Mouse (Mus musculus) limb, embryonic 15.5 days (tissue): Measurements from ENCODE around the gene Csmd2. TPM values are rescaled to one million over a fixed set of nuclear protein-coding genes. Genes with fewer than 3 reads are reported as not detected.
A peak's percentile ranks its signal among the peaks of the same experiment; 100 is the strongest.

ENCODE experiments used
- ATAC-seq: fragments of 200-750 bp; cut with Nextera tagmentation; 2 replicates; pipeline ENCODE4 v1.8.0; 2017; ENCODE audit warnings: low read depth, moderate TSS enrichment; ENCODE audit not compliant: insufficient number of reproducible peaks, low FRiP score, low TSS enrichment
- H3K27ac ChIP-seq: fragments of 300-500 bp; sonication (generic); 2 replicates; pipeline ENCODE4 v1.5.1; 2015; ENCODE audit warnings: moderate library complexity, mild to moderate bottlenecking, inconsistent platforms
- H3K27me3 ChIP-seq: fragments of 300-500 bp; sonication (generic); 2 replicates; pipeline ENCODE4 v1.6.1; 2015; ENCODE audit warnings: inconsistent platforms
- H3K36me3 ChIP-seq: fragments of 300-500 bp; sonication (generic); 2 replicates; pipeline ENCODE4 v1.6.1; 2015; ENCODE audit warnings: inconsistent platforms
- H3K4me1 ChIP-seq: fragments of 300-500 bp; sonication (generic); 2 replicates; pipeline ENCODE4 v1.6.1; 2015; ENCODE audit warnings: inconsistent platforms
- H3K4me2 ChIP-seq: fragments of 300-500 bp; sonication (generic); 2 replicates; pipeline ENCODE4 v1.6.1; 2015; ENCODE audit warnings: mild to moderate bottlenecking, inconsistent platforms
- H3K4me3 ChIP-seq: fragments of 300-500 bp; sonication (generic); 2 replicates; pipeline ENCODE4 v1.5.1; 2015; ENCODE audit warnings: mild to moderate bottlenecking, inconsistent platforms
- H3K9ac ChIP-seq: fragments of 300-500 bp; sonication (generic); 2 replicates; pipeline ENCODE4 v1.6.1; 2015; ENCODE audit warnings: inconsistent platforms
- H3K9me3 ChIP-seq: fragments of 300-500 bp; sonication (generic); 2 replicates; pipeline ENCODE4 v1.6.1; 2016; ENCODE audit warnings: inconsistent platforms
- WGBS: fragments of 180-500 bp; shearing (Covaris S2); methylation state at CpG from one replicate; pipeline ENCODE4 v1.1.7; 2015; 5-methylcytosine and 5-hydroxymethylcytosine counted together
- polyA plus RNA-seq: library from polyadenylated mRNA; unstranded; fragments of >200 nt; fragmentation: Nextera tagmentation; extraction: Ambion mirVana; gene quantifications from 2 replicates; pipeline ENCODE4 v1.2.1, GENCODE M21; 2015

The Csmd2 gene
- polyA plus RNA-seq, 1 experiment from 2014 or later: 0.13 TPM

DNA sequence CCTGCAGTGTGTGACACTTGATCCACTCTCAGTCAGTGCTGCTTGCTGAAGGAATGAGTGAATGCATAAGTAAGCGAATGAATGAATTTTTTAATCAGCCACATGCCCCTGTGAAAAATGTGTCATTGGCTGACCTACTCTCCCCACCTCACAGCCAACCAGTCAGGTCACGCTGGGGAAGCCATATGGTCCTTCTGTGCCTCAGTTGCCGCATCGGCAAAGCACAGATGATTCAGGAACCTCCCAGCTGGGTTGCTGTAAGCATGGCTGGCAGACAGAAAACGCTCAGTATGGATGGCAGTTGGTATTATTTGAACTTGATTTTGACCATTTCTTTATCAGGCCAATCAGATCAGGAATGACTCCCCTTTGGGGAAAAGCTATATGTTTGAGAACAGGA is 386.4 kb downstream of the Csmd2 start:
- no peak for ATAC-seq
- no peaks in the 10 kb centered on the region for H3K9me3 ChIP-seq
- no peak overlapping the region for H3K9ac ChIP-seq
- no peaks in the 10 kb centered on the region for H3K36me3 ChIP-seq
- H3K4me3 ChIP-seq: no peak overlapping the region
- H3K4me2 ChIP-seq: no peak overlapping the region
- WGBS: 81% methylated on average over 5 of the region's 5 CpGs
- H3K27ac ChIP-seq: no peak overlapping the region
- no peaks in the 10 kb centered on the region for H3K4me1 ChIP-seq
- H3K27me3 ChIP-seq: no peaks in the 10 kb centered on the region

DNA sequence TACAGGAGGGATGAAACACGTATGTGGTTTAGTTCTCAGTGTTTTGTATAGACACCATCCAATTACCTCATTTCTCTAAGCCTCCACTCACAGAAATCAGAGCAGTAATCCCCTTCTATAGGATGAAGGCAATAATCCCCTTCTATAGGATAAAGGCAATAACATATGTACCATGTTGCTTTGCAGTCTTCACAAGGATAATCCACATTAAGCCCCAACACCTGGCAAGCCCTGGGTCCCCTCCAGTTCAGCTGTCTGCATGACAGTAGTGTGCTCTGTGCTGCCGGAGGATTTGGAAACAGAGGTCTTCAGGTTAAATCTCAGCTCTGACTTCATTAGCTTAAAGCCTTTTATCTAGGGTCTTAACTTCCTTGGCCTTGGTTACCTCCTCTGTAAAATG is 391.3 kb downstream of the Csmd2 start:
- Histone ChIP-seq H3K9me3 (no peaks in the 10 kb centered on the region), H3K4me3 (no peak overlapping the region), H3K36me3 (no peaks in the 10 kb centered on the region), H3K4me2 (no peak overlapping the region), H3K27ac (no peak overlapping the region), H3K4me1 (no peaks in the 10 kb centered on the region), H3K9ac (no peak overlapping the region), H3K27me3 (no peaks in the 10 kb centered on the region)
- no peak for ATAC-seq
- WGBS: 61% methylated on average over 2 of the region's 2 CpGs

DNA sequence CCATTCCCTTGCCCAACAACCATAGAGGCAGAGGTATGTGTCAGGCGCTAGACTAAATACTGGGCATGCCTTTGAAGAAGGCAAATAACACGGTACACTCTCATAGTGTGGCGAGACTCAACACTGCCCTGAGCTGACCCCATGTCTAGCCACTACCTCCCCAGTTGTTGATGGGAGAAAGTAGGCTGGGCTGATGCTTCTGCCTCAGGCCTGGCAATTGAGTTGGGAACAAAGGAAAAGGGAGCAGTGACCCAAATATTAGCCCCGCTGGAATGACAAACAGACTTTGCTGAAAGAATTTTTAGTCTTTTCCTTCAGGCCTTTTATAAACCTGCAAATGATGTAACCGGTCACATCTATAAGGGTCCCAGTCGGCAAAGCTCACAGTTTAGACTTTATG is 393.7 kb downstream of the Csmd2 start:
- Histone ChIP-seq H3K27ac (no peak overlapping the region), H3K4me1 (no peaks in the 10 kb centered on the region), H3K4me2 (no peak overlapping the region), H3K36me3 (no peaks in the 10 kb centered on the region), H3K9me3 (no peaks in the 10 kb centered on the region), H3K4me3 (no peak overlapping the region), H3K27me3 (no peaks in the 10 kb centered on the region), H3K9ac (no peak overlapping the region)
- no peak for ATAC-seq
- 66% methylated on average over 6 of the region's 6 CpGs for WGBS

DNA sequence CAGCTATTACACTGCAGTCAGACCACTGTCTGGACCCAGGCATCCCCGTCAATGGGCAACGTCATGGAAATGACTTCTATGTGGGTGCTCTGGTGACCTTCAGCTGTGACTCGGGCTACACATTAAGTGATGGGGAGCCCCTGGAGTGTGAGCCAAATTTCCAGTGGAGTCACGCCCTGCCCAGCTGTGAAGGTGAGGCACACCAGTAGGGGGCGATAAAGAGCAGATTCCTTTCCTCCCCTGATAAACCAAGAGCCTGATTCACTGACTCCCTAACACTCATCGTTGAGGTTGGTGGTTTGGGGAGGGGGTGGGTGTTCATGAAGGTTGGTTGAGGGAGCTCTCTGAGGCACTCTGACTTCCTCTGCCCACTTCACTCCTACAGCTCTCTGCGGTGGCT is 396.1 kb downstream of the Csmd2 start:
- no peak overlapping the region for H3K4me2 ChIP-seq
- no peak overlapping the region for H3K4me3 ChIP-seq
- H3K9ac ChIP-seq: no peak overlapping the region
- no peak overlapping the region for H3K27ac ChIP-seq
- H3K4me1 ChIP-seq: no peaks in the 10 kb centered on the region
- ATAC-seq: no peak
- H3K27me3 ChIP-seq: peaks cover 4% of the 10 kb centered on the region
- H3K36me3 ChIP-seq: no peaks in the 10 kb centered on the region
- H3K9me3 ChIP-seq: no peaks in the 10 kb centered on the region
- WGBS: 90% methylated on average over 7 of the region's 7 CpGs

DNA sequence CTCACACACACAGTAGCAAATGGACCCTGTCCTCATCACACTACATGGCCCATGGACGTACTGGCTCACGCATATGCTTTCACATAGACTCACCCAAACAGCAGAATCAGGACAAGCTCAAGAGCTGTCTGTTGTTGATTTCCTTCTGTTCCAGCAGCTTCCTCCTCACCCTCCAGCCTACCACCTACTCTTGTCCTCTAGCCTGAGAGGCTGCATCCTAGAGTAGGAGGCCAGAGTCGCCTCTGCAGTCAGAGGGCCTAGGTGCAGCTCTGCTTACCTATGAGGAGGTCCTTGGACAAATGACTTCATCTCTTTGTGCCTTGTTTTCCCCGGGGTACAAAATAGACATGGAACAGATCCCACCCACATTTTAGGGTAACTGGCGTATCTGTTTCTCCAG is 403.8 kb downstream of the Csmd2 start:
- no peaks in the 10 kb centered on the region for H3K36me3 ChIP-seq
- H3K4me1 ChIP-seq: no peaks in the 10 kb centered on the region
- ATAC-seq: no peak
- no peak overlapping the region for H3K9ac ChIP-seq
- no peak overlapping the region for H3K27ac ChIP-seq
- H3K4me2 ChIP-seq: no peak overlapping the region
- no peaks in the 10 kb centered on the region for H3K9me3 ChIP-seq
- H3K27me3 ChIP-seq: peaks cover 46% of the 10 kb centered on the region
- WGBS: 87% methylated on average over 5 of the region's 5 CpGs
- no peak overlapping the region for H3K4me3 ChIP-seq

DNA sequence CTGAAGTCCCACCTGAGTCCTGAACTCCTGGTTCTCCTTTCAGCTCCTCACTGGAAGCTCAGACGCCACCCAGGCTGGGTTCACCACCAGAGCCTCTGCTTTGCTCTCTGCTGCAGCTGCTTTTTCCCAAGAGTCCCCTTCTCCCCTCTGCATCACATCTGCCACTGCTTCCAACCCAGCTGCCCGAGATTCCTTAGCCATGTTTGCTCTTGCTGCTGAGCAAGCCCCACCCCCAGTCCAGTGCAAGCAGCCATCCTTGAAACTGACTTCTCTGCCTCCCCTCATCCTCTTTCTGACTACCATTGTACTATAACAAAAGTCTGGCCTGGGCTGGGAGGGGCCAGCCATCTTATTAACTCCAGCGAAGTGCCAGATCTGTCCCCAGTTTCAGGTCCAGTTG is 404.6 kb downstream of the Csmd2 start:
- Histone ChIP-seq H3K4me2 (no peak overlapping the region), H3K4me3 (no peak overlapping the region), H3K27ac (no peak overlapping the region), H3K4me1 (no peaks in the 10 kb centered on the region), H3K9ac (no peak overlapping the region), H3K9me3 (no peaks in the 10 kb centered on the region), H3K27me3 (peaks cover 47% of the 10 kb centered on the region), H3K36me3 (no peaks in the 10 kb centered on the region)
- ATAC-seq: no peak
- WGBS: 37% methylated on average over 3 of the region's 3 CpGs

DNA sequence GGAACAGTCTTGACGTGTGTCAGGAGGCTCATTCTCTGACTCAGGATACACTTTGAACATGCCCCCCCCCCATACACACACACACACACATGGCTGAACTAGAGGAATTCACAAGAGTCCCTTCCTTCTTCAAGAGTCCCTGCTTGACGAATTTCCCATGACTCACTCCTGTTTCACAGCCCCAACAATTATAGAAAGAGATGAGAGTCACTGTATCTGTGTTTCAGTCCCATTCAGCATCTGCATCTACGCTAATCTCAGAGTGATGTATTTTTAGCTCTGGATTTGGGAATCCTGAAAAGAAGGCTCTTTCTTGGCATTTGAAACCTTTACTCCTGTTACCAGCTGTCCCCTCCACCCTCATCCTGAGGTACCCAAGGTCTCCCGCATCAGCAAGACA is 406.2 kb downstream of the Csmd2 start:
- no peaks in the 10 kb centered on the region for H3K9me3 ChIP-seq
- H3K4me2 ChIP-seq: no peak overlapping the region
- H3K27ac ChIP-seq: no peak overlapping the region
- no peak overlapping the region for H3K4me3 ChIP-seq
- H3K36me3 ChIP-seq: no peaks in the 10 kb centered on the region
- H3K4me1 ChIP-seq: no peaks in the 10 kb centered on the region
- 84% methylated on average over 4 of the region's 4 CpGs for WGBS
- ATAC-seq: no peak
- peaks cover 57% of the 10 kb centered on the region for H3K27me3 ChIP-seq
- no peak overlapping the region for H3K9ac ChIP-seq

DNA sequence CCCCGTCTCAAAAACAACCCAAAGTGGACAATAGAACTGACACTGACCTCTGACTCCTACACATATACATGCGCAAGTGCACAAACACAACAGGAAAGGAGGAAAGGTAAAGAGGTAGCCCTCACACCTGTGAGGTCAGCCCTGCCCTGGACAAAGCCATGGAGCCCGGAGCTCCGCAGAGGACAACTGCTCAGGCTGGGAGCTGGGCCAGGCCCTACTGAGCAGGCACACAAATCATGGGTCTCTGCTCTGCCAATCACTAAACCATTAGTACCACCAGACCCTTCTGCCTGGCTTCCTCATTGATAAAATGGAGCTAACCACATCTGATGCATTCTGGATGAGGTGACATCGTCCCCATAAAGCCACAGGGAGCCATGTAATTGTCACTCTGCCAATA is 409.0 kb downstream of the Csmd2 start:
- no peaks in the 10 kb centered on the region for H3K4me1 ChIP-seq
- peaks cover 38% of the 10 kb centered on the region for H3K27me3 ChIP-seq
- ATAC-seq: no peak
- no peak overlapping the region for H3K27ac ChIP-seq
- H3K4me3 ChIP-seq: no peak overlapping the region
- H3K9me3 ChIP-seq: no peaks in the 10 kb centered on the region
- WGBS: 80% methylated on average over 5 of the region's 5 CpGs
- no peak overlapping the region for H3K4me2 ChIP-seq
- H3K9ac ChIP-seq: no peak overlapping the region
- H3K36me3 ChIP-seq: no peaks in the 10 kb centered on the region

DNA sequence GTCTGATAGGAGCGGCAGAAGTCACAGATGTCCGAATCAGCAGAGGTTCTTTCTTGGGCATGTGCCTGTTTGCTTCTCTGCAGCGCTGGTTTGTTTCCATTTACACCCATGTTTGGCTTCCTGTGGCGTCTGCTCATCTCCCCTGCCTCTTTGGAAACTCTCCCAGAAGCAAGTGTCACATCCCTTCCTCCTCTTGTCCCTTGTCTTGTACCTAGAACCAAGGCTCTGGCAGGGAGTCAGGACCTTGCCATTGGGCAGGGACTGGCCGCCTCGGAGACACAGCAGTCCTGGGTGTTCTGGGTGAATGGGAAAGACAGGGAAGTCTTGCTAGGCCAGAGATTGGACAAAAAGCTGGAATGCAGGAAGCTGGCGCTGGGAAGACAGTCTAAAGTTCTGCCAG is 410.1 kb downstream of the Csmd2 start:
- Histone ChIP-seq H3K4me1 (no peaks in the 10 kb centered on the region), H3K9me3 (no peaks in the 10 kb centered on the region), H3K36me3 (no peaks in the 10 kb centered on the region), H3K4me2 (no peak overlapping the region), H3K27ac (no peak overlapping the region), H3K27me3 (peaks cover 37% of the 10 kb centered on the region), H3K9ac (no peak overlapping the region), H3K4me3 (no peak overlapping the region)
- WGBS: 57% methylated on average over 7 of the region's 7 CpGs
- no peak for ATAC-seq

DNA sequence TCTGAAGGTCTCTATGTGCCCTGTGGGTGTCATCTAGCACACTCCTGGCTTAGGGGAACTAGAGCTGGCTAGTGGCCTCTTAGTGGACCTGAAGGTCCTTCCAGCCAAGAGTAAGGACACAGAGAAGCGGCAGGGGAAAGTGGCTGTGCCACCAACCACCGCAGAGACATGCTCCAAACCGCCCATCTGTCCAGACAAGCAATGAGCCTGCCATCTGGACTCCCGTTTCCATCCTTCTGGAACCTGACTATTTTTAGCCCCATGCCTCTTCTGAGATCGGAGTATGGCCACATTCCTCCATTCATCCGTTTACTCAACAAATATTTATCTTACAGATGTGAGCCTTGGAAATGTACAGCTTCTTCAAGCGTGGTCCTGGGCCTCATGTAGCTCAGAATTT is 411.3 kb downstream of the Csmd2 start:
- 54% methylated on average over 7 of the region's 7 CpGs for WGBS
- H3K9me3 ChIP-seq: no peaks in the 10 kb centered on the region
- H3K4me1 ChIP-seq: no peaks in the 10 kb centered on the region
- H3K27me3 ChIP-seq: peaks cover 34% of the 10 kb centered on the region
- no peak overlapping the region for H3K4me2 ChIP-seq
- ATAC-seq: no peak
- H3K36me3 ChIP-seq: no peaks in the 10 kb centered on the region
- H3K4me3 ChIP-seq: no peak overlapping the region
- H3K9ac ChIP-seq: no peak overlapping the region
- no peak overlapping the region for H3K27ac ChIP-seq

DNA sequence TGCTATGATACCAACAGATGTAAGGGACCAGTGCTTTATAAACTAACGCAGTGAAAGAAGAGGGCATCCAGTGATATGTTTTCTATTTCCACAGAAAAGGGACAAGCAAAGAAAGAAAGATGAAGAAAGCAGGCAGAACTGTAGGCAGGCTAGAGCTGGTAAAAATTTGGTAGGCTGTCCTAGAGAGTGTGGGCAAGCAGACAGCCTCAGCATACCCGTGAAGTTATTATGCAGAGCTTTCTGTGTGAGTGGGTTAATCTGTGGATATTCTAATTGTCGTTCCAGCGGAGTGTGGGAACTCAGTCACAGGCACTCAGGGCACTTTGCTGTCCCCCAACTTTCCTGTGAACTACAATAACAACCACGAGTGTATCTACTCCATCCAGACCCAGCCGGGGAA is 412.4 kb downstream of the Csmd2 start:
- 83% methylated on average over 6 of the region's 6 CpGs for WGBS
- Histone ChIP-seq H3K27me3 (peaks cover 30% of the 10 kb centered on the region), H3K36me3 (no peaks in the 10 kb centered on the region), H3K9ac (no peak overlapping the region), H3K4me3 (no peak overlapping the region), H3K4me1 (no peaks in the 10 kb centered on the region), H3K9me3 (no peaks in the 10 kb centered on the region), H3K27ac (no peak overlapping the region), H3K4me2 (no peak overlapping the region)
- ATAC-seq: no peak

DNA sequence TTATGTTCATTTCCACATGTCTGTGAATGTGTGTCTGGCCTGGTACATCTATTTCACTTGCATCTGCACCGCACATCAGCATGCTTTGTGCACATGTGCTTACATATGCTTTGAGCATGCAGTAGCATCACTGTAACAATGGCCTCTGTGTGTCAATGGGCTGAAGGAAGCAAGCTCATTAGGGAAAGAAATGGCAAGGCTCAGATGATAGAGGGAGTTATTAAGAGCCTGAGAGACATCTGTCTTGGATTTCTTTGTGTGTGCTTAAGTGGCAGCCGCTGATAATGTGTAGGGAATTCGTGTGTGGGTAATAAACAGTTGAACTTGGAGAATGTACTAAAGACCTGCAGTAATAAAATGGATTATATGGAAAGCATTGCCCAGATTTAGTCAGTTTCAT is 413.9 kb downstream of the Csmd2 start:
- no peak overlapping the region for H3K4me3 ChIP-seq

DNA sequence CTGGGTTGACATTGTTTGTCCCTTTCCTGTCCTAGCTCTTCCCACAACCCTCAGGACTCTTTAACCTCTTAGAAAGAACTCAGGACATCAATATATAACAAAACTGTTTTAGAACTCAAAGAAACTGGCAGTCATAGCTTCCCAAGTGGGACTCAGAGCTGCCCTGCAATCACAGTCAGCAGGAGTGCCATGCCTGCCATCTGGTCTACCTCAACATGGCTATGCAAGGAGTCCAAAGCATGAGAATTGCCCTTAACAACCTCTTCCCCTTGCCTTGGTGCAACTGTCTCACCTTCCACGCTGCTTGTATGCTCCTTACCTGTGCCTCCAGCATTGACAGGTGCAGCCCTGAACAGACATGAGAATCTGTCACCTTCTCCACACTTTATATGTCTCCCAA is 415.0 kb downstream of the Csmd2 start:
- H3K4me2 ChIP-seq: no peak overlapping the region
- no peak overlapping the region for H3K9ac ChIP-seq
- no peak for ATAC-seq
- H3K4me3 ChIP-seq: no peak overlapping the region
- H3K9me3 ChIP-seq: no peaks in the 10 kb centered on the region
- H3K4me1 ChIP-seq: no peaks in the 10 kb centered on the region
- 95% methylated on average over 1 of the region's 1 CpGs for WGBS
- H3K27ac ChIP-seq: no peak overlapping the region
- H3K36me3 ChIP-seq: no peaks in the 10 kb centered on the region
- H3K27me3 ChIP-seq: peaks cover 18% of the 10 kb centered on the region; the same call in 1 of the 2 replicates

More for the DNA sequence above, 413.9 kb downstream of the Csmd2 start:
- H3K36me3 ChIP-seq: no peaks in the 10 kb centered on the region
- peaks cover 22% of the 10 kb centered on the region for H3K27me3 ChIP-seq
- no peak overlapping the region for H3K4me2 ChIP-seq
- WGBS: 48% methylated on average over 3 of the region's 3 CpGs
- H3K9ac ChIP-seq: no peak overlapping the region
- no peaks in the 10 kb centered on the region for H3K9me3 ChIP-seq
- H3K4me1 ChIP-seq: no peaks in the 10 kb centered on the region
- H3K27ac ChIP-seq: no peak overlapping the region
- peak; percentile 26; the same call in 1 of the 2 replicates for ATAC-seq
